Mouse (Mus musculus) embryonic facial prominence, embryonic 14.5 days (tissue): ENCODE measurements around the gene Esd. TPM values are rescaled to one million over a fixed set of nuclear protein-coding genes. Genes with fewer than 3 reads are reported as not detected.

Experiments
- polyA plus RNA-seq: library from polyadenylated mRNA; unstranded; fragments of >200 nt; fragmentation: Nextera tagmentation; extraction: Ambion mirVana; gene quantifications from 2 replicates; pipeline ENCODE4 v1.2.1, GENCODE M21; 2014

Gene Esd
- polyA plus RNA-seq, 1 experiment from 2014 or later: 302 TPM

Other genes starting within 250 kb of the Esd start
- 1.0 and 1.1 TPM in 2 replicates for gene Htr2a, start 91.5 kb upstream of the Esd start, polyA plus RNA-seq
- gene Lrch1, start 215.6 kb downstream of the Esd start, polyA plus RNA-seq: 15.6 TPM in 2 replicates